Mouse (Mus musculus) heart, embryonic 10.5 days (tissue): ENCODE results near the gene Mapkbp1. TPM values are rescaled to one million over a fixed set of nuclear protein-coding genes. Genes with fewer than 3 reads are reported as not detected.
A peak's percentile ranks its signal among the peaks of the same experiment; 100 is the strongest.

Experiments
- DNase-seq: peaks from one replicate; pipeline ENCODE4 v3.0.0-alpha.2; 2017; ENCODE audit warnings: low spot score
- H3K27ac ChIP-seq: fragments of 300-500 bp; sonication (generic); 2 replicates; pipeline ENCODE4 v1.5.1; 2016; ENCODE audit warnings: mild to moderate bottlenecking
- H3K27me3 ChIP-seq: fragments of 300-500 bp; sonication (generic); 2 replicates; pipeline ENCODE4 v1.6.1; 2016; ENCODE audit warnings: mild to moderate bottlenecking; ENCODE audit not compliant: poor library complexity, insufficient read depth, severe bottlenecking
- H3K36me3 ChIP-seq: fragments of 300-500 bp; sonication (generic); 2 replicates; pipeline ENCODE4 v1.6.1; 2016; ENCODE audit warnings: mild to moderate bottlenecking, moderate library complexity
- H3K4me1 ChIP-seq: fragments of 300-500 bp; sonication (generic); 2 replicates; pipeline ENCODE4 v1.6.1; 2016; ENCODE audit warnings: mild to moderate bottlenecking
- H3K4me3 ChIP-seq: fragments of 300-500 bp; sonication (generic); 2 replicates; pipeline ENCODE4 v1.5.1; 2016; ENCODE audit warnings: mild to moderate bottlenecking, moderate library complexity
- H3K9me3 ChIP-seq: fragments of 300-500 bp; sonication (generic); 2 replicates; pipeline ENCODE4 v1.6.1; 2016; ENCODE audit warnings: mild to moderate bottlenecking, moderate library complexity
- WGBS: fragments of 180-500 bp; shearing (Covaris S2); methylation state at CpG from one replicate; pipeline ENCODE4 v1.1.7; 2016; 5-methylcytosine and 5-hydroxymethylcytosine counted together
- polyA plus RNA-seq: library from polyadenylated mRNA; unstranded; fragments of >200 nt; fragmentation: Nextera tagmentation; extraction: Ambion mirVana; gene quantifications from 2 replicates; pipeline ENCODE4 v1.2.1, GENCODE M21; 2016

Mapkbp1 gene
- polyA plus RNA-seq: 1.8 and 2.8 TPM in 2 replicates

DNA sequence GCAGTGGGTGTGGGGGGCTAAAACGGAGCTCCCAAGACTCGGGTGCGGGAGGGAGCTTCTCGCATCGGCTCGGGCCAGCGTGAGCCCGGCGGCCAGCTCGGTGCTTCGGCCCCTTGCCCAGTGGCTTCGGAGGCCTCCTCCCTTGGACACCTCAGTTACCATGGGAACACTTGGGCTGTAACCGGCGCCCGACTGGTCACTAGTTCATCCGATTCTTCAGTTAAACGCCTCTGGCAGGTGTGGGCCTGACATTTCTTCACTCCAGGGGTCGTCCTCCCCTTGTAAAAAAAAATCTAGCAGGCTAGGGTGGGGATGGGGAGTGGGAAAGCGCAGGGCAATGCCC lies at the start of gene Mapkbp1:
TSS of gene Mapkbp1 (plus strand) at position 163 of the 343 bp plus-strand sequence.
- Histone ChIP-seq H3K4me3 (peak within 1 kb of the TSS; percentile 68), H3K27me3 (no peaks in the 10 kb centered on the region), H3K27ac (peak within 1 kb of the TSS; percentile 84), H3K36me3 (no peaks in the 10 kb centered on the region), H3K9me3 (no peaks in the 10 kb centered on the region), H3K4me1 (peaks cover 7% of the 10 kb centered on the region)
- WGBS: under 1% methylated on average over 19 of the region's 19 CpGs
- DNase-seq: no peak

DNA sequence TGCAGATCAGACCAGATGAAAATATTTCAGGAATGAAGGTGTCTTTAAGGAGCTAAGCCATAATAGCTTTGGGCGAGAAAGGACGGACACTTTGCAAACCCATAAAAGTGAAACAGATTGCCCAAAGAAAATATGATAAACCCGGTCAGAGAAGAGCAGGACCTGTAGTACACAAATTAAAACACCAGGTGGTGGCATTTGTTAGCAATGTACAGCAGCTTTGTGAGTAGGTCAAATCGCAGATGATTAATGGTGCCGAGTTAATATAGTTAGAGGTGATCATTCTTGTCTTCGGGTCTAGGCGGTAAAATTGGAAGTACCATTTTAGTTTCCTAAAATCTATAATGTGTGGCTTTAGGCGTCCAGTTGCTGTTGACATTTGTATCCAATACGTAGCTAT lies 1.9 kb upstream of the Mapkbp1 start:
- Histone ChIP-seq H3K36me3 (peaks cover 9% of the 10 kb centered on the region), H3K27me3 (no peaks in the 10 kb centered on the region), H3K4me1 (peaks cover 7% of the 10 kb centered on the region), H3K27ac (no peak overlapping the region), H3K9me3 (no peaks in the 10 kb centered on the region), H3K4me3 (no peak overlapping the region)
- no peak for DNase-seq
- WGBS: 50% methylated on average over 9 of the region's 9 CpGs

DNA sequence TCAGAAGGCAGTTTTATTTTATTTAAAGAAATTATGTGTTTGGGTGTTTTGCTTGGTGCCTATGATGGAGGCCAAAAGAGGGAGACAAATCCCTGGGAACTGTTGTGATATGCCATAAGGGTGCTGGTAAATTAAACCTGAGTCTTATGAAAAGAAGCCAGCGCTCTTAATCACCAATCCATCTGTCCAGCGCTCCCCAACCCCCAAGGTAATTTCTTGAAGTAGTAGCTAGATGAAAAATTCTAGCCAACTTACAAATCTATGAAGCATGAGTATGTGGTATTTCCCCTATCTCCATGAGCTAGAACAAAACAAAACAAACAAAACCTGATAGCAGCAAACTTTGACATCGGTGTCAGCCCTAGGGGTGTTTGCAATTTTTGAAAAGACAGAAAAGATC lies 1.2 kb upstream of the Mapkbp1 start:
- Histone ChIP-seq H3K27me3 (no peaks in the 10 kb centered on the region), H3K4me3 (no peak overlapping the region), H3K9me3 (no peaks in the 10 kb centered on the region), H3K27ac (no peak overlapping the region), H3K36me3 (peaks cover 4% of the 10 kb centered on the region), H3K4me1 (peaks cover 7% of the 10 kb centered on the region)
- 77% methylated on average over 3 of the region's 3 CpGs for WGBS
- DNase-seq: no peak

DNA sequence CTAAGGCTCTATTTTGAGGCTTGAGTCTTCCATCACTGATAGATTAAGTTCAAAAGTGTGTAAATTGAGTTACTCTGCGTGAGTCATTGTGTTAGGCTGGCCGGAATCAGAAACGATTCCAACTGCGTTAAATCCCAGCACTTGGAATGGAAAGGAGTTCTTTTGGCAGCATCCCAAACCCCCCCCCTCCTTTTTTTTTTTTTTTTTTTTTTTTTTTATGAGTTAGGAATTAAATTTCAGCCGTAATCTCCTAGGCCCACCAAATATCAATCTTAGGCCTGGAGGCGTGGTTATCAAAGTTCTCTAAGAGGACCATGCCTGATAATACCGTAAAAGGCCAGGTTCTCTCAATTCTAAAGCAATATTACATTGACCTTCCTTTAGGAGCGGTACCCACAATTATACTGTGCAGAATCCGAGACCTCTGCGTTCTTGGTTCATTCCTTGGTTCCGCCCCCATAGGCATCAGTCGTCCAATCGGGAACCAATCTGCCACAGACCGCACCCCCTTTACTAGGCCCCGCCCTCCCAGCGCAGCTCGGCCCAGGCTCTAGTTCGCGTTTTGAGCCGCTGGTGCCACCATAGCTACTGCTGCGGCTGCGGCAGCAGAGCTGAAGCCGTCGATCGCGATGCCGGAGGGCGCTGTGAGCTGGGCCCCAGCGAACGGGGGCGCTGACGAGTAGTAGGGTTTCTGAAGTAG lies 512 bp upstream of the Mapkbp1 start:
- WGBS: 3% methylated on average over 32 of the region's 32 CpGs
- Histone ChIP-seq H3K36me3 (no peaks in the 10 kb centered on the region), H3K4me3 (peak overlapping the region; percentile 68), H3K27me3 (no peaks in the 10 kb centered on the region), H3K9me3 (no peaks in the 10 kb centered on the region), H3K27ac (peak overlapping the region; percentile 84), H3K4me1 (peaks cover 7% of the 10 kb centered on the region)
- peak; percentile 98 for DNase-seq

DNA sequence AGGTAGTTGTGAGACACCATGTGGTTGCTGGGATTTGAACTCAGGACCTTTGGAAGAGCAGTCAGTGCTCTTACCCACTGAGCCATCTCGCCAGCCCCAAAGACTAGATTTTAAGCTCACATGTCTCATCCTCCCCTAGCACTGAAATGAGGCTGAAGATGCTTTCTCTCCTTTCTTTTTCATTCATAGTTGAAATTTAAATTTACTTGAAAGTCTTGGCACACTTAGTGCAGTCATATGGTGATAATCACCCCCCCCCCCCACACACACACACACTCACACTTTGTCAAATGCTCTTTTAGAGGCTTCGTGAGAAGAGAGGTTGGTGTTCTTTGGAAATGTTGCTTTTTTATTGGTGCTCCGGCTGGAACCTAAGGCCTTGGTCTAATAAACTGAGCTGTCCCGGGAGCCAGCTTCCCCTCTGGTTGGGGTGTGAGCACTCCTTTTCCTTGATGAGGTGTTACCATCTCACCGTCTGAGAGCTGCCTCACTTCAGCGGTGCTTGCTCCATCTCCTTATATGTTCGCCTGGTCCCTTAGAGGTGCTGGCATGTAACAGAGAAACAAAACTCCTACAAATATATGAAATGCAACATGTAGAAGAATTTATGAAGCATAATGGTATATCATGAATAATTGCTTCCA lies 8.0 kb downstream of the Mapkbp1 start:
- WGBS: 83% methylated on average over 7 of the region's 7 CpGs
- DNase-seq: no peak
- peaks cover 22% of the 10 kb centered on the region for H3K4me1 ChIP-seq
- H3K9me3 ChIP-seq: no peaks in the 10 kb centered on the region
- H3K4me3 ChIP-seq: no peak overlapping the region
- H3K27me3 ChIP-seq: no peaks in the 10 kb centered on the region
- 0 out of 2 replicates have a peak, but pooled peaks cover 3% of the 10 kb centered on the region for H3K36me3 ChIP-seq
- no peak overlapping the region for H3K27ac ChIP-seq

DNA sequence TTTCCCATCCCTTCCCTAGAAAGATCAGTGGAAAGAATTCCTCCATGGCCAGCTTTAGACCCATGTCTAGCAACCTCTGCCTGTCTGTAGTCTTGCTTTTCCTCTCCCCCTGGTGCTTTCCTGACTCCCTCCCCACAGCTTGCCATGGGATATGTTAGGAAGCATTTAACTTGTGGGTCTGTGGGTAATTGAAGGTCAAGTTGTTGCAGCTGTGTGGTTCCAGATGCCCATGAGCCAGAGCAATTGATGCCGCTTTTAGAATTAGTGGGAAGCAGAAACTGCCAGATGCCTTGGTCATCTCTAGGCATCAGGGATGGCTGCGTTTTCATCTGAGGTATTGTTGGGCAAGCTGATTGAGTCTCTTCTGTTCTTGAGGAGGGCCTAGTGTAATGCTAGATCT lies 9.1 kb downstream of the Mapkbp1 start:
- no peak overlapping the region for H3K27ac ChIP-seq
- peaks cover 28% of the 10 kb centered on the region for H3K4me1 ChIP-seq
- DNase-seq: no peak
- H3K36me3 ChIP-seq: 0 out of 2 replicates have a peak, but pooled peaks cover 3% of the 10 kb centered on the region
- no peaks in the 10 kb centered on the region for H3K27me3 ChIP-seq
- no peaks in the 10 kb centered on the region for H3K9me3 ChIP-seq
- WGBS: 74% methylated on average over 2 of the region's 2 CpGs
- no peak overlapping the region for H3K4me3 ChIP-seq

DNA sequence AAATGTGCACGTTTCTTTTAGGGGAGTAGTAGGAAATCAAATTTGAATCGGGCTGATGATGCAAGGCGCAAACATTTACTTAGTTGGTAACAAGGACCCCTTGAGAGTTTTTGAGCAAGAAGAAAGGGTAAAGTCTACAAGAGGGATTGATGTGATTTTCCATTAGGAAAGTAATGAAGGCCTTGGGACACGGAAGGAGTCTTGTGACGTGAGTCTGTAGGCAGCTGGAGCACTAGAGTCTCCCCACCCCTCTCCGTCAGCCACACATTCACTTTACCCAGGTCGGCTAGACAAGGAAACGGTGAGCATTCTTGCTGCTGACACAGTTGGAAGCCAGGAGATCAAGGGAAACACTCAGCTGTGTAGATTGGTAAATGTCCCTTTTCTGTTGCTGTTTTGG lies 13.4 kb downstream of the Mapkbp1 start:
- Histone ChIP-seq H3K4me3 (no peak overlapping the region), H3K27ac (no peak overlapping the region), H3K27me3 (no peaks in the 10 kb centered on the region), H3K9me3 (no peaks in the 10 kb centered on the region), H3K36me3 (0 out of 2 replicates have a peak, but pooled peaks cover 3% of the 10 kb centered on the region), H3K4me1 (peaks cover 10% of the 10 kb centered on the region)
- 65% methylated on average over 8 of the region's 8 CpGs for WGBS
- no peak for DNase-seq

DNA sequence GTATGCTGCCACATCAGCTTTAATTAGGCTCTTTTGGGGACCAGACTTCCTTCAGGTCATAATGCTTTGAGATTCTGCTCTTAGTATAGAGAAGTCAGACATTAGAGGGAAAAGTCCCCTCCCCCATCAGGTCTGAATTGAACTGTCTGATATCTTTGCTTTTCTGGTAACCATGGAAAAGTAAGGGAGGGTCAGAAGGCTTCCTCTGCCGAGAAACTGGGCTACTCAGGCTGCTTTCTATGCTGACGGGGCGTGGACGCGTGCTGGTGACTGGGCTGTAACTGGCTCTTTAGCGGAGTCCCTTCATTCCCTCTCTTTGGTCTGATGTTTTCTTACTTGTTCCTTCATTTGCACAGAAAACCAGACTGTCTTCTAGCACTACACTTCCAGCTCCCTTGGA lies 13.9 kb downstream of the Mapkbp1 start:
- 61% methylated on average over 6 of the region's 6 CpGs for WGBS
- DNase-seq: no peak
- Histone ChIP-seq H3K27ac (no peak overlapping the region), H3K27me3 (no peaks in the 10 kb centered on the region), H3K9me3 (no peaks in the 10 kb centered on the region), H3K4me3 (no peak overlapping the region), H3K4me1 (peaks cover 10% of the 10 kb centered on the region), H3K36me3 (0 out of 2 replicates have a peak, but pooled peaks cover 3% of the 10 kb centered on the region)

DNA sequence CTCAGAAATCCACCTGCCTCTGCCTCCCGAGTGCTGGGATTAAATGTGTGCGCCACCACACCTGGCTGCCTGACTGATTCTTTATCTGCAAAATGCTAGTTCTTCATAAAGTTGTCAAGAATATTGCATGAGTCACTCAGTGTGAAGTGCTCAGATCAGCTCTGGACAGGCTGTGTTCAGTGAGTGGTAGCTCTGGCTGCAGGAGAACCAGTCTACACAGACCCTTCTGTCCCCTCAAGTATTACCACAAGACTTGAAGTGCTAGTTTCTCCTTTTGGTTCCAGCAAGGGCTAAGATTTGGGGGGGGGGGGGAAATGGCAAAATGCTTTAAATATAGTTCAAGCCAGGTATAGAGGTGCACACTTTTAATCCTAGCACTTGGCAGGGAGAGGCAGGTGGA lies 14.9 kb downstream of the Mapkbp1 start:
- DNase-seq: no peak
- Histone ChIP-seq H3K36me3 (no peaks in the 10 kb centered on the region), H3K4me3 (no peak overlapping the region), H3K27me3 (no peaks in the 10 kb centered on the region), H3K27ac (no peak overlapping the region), H3K4me1 (peaks cover 9% of the 10 kb centered on the region; the same call in 1 of the 2 replicates), H3K9me3 (no peaks in the 10 kb centered on the region)
- WGBS: 95% methylated on average over 2 of the region's 2 CpGs

DNA sequence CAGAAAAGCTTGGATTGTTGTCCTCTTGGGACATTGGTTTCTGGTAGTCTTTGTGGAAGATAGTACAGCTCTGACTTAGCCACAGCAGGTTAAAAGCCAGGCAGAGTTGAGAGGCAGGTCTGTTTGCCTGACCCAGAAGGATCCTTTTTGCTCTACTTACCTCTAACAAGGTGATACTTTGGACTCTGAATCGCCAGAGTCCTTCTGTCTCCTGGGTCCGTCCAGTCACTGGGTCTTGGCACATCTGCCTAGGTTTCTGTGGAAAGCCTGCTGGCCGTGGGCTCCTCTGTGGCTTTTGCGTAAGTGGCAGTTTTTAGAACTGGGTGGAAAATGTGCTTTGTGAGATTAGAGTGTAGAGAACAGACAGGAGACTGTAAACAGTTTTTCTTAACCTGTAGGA lies 16.5 kb downstream of the Mapkbp1 start:
- Histone ChIP-seq H3K9me3 (no peaks in the 10 kb centered on the region), H3K4me1 (peaks cover 9% of the 10 kb centered on the region; the same call in 1 of the 2 replicates), H3K36me3 (no peaks in the 10 kb centered on the region), H3K27ac (no peak overlapping the region), H3K4me3 (no peak overlapping the region), H3K27me3 (no peaks in the 10 kb centered on the region)
- no peak for DNase-seq
- WGBS: 81% methylated on average over 4 of the region's 4 CpGs

DNA sequence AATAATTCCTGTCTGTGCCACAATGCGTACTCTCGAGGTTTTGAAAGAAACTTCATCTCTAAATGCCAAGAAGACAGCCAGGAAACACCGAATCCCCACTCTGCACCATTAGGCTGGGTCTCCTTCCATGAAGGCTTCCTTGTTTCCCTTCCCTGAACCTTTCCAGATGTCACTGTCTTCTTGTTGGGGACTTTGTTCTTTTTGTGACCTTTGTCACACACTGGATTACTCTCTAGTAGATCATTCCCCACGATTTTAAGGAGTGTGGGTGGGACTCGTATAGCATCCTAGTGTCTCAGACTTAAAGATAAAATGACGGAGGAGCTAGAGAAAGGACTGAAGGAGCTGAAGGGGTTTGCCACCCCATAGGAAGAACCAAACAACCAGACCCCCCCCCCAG lies 18.4 kb downstream of the Mapkbp1 start:
- H3K36me3 ChIP-seq: no peaks in the 10 kb centered on the region
- no peaks in the 10 kb centered on the region for H3K9me3 ChIP-seq
- 75% methylated on average over 6 of the region's 6 CpGs for WGBS
- no peak for DNase-seq
- no peak overlapping the region for H3K27ac ChIP-seq
- no peak overlapping the region for H3K4me3 ChIP-seq
- no peaks in the 10 kb centered on the region for H3K27me3 ChIP-seq
- H3K4me1 ChIP-seq: peaks cover 20% of the 10 kb centered on the region

DNA sequence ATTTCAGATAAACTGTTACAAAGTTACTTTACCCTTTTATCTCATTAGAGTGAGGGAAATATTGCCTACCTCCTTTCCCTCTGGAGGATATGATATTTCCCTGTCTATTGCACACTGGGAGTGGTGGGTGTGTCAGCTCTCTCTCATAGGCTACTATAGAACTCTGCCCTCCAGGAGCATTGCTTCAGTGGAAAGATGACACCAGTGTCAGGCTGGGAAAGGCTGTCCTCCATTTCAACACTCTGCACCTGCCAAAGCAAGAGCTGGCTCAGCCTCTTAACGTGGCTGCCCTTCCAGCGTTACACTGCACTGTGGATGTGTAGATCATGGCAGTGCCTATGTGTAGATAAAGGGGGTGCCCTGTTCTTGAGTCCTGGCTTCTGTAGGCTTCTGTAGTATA lies 19.9 kb downstream of the Mapkbp1 start:
- no peaks in the 10 kb centered on the region for H3K9me3 ChIP-seq
- no peak overlapping the region for H3K4me3 ChIP-seq
- no peak for DNase-seq
- H3K4me1 ChIP-seq: peaks cover 17% of the 10 kb centered on the region
- H3K36me3 ChIP-seq: no peaks in the 10 kb centered on the region
- WGBS: 69% methylated on average over 2 of the region's 2 CpGs
- no peak overlapping the region for H3K27ac ChIP-seq
- no peaks in the 10 kb centered on the region for H3K27me3 ChIP-seq

DNA sequence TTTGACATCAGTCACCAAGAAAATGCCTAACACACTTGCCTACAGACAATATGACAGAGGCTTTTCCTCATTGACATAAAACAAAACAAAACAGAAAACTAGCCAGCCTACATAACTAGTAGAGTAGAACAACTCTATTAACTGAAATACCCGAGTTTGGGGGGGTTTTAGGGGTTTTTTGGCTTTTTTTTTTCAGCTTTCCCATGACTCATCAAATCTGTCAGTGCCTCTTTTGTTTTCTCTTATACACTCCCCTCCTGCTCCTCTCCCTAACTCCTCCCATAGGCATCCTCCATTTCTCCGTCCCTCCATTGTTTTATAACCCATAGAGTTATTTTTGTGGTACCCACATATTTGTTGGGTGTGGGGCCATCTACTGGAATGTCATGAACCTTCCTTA lies 21.0 kb downstream of the Mapkbp1 start:
- H3K27me3 ChIP-seq: no peaks in the 10 kb centered on the region
- peaks cover 17% of the 10 kb centered on the region for H3K4me1 ChIP-seq
- 67% methylated on average over 2 of the region's 2 CpGs for WGBS
- no peak overlapping the region for H3K27ac ChIP-seq
- H3K36me3 ChIP-seq: no peaks in the 10 kb centered on the region
- no peak overlapping the region for H3K4me3 ChIP-seq
- H3K9me3 ChIP-seq: no peaks in the 10 kb centered on the region
- DNase-seq: no peak
